Mouse (Mus musculus) layer of hippocampus, postnatal 10 days (tissue): ENCODE data around the gene Tas2r109. TPM values are rescaled to one million over a fixed set of nuclear protein-coding genes. Genes with fewer than 3 reads are reported as not detected.
"Not testable (repeated sequence)": the region's sequence is repeated elsewhere in the genome, so short reads cannot be mapped to it uniquely, and the experiment has no call there.

Experiments used
- DNase-seq, 2 experiments: peaks; one replicate each; pipeline ENCODE4 v3.0.0; 2021; ENCODE audit warnings: low spot score in 2 of 2
- long read RNA-seq: library from polyadenylated mRNA; stranded (forward); transcript quantifications from one replicate; pipeline ENCODE4 v2.0.0, GENCODE M21; 2023
- total RNA-seq, 2 experiments: library from RNA; stranded (reverse); gene quantifications; 2 replicates each; pipeline ENCODE4 v1.2.3; 2021

Tas2r109 gene
- total RNA-seq, result not detected
- long read RNA-seq, result 0 reads

- DNase-seq, result no peak
These were observed at the start of gene Tas2r109 for GRCm38 (mm10) chr6:132980865-132981264. Gene Tas2r109 (minus strand): TSS chr6:132980965.

- DNase-seq, result no peak
These were observed 22.9 kb downstream of the Tas2r109 start, which contains the start of gene Tas2r131 for GRCm38 (mm10) chr6:132957819-132958218. Gene Tas2r131 (minus strand): TSS chr6:132957919.

- no peak for DNase-seq
These were observed 30.0 kb downstream of the Tas2r109 start, which contains the start of gene Tas2r129 for GRCm38 (mm10) chr6:132950802-132951201. Gene Tas2r129 (plus strand): TSS chr6:132951102.

- not testable (repeated sequence) for DNase-seq
These were observed 39.4 kb downstream of the Tas2r109 start for GRCm38 (mm10) chr6:132941376-132941775.

Other genes with a start within 250 kb of the Tas2r109 start
- gene Tas2r115, start 242.9 kb downstream of the Tas2r109 start, total RNA-seq, result not detected
- gene Tas2r124, start 226.2 kb downstream of the Tas2r109 start, total RNA-seq, result not detected
- not detected for gene Tas2r102, start 218.8 kb downstream of the Tas2r109 start, total RNA-seq
- not detected for gene Tas2r136, start 202.8 kb downstream of the Tas2r109 start, total RNA-seq
- gene Tas2r117, start 178.1 kb downstream of the Tas2r109 start, total RNA-seq, result not detected
- not detected for gene Tas2r123, start 133.8 kb downstream of the Tas2r109 start, total RNA-seq
- not detected for gene Tas2r116, start 125.5 kb downstream of the Tas2r109 start, total RNA-seq
- not detected for gene Tas2r110, start 113.0 kb downstream of the Tas2r109 start, total RNA-seq
- gene Tas2r113, start 88.0 kb downstream of the Tas2r109 start, total RNA-seq, result not detected
- not detected for gene Tas2r125, start 71.3 kb downstream of the Tas2r109 start, total RNA-seq
- gene Tas2r129, start 29.9 kb downstream of the Tas2r109 start, total RNA-seq, result not detected
- gene Tas2r131, start 23.0 kb downstream of the Tas2r109 start, total RNA-seq, result not detected
- gene Tas2r103, start 56.1 kb upstream of the Tas2r109 start, total RNA-seq, result not detected
- not detected for gene Tas2r140, start 74.9 kb upstream of the Tas2r109 start, total RNA-seq
- 10 to 100 TPM; 60.8 to 63.8 TPM for gene Smim10l1, start 123.9 kb upstream of the Tas2r109 start, total RNA-seq